Mouse (Mus musculus) embryo, embryonic 9.5 days (tissue): ENCODE results near the gene Lpin1.

Experiments
- DNase-seq: peaks from one replicate; pipeline ENCODE4 v3.0.0-alpha.2; 2017; ENCODE audit errors: extremely low spot score

The Lpin1 gene

DNA sequence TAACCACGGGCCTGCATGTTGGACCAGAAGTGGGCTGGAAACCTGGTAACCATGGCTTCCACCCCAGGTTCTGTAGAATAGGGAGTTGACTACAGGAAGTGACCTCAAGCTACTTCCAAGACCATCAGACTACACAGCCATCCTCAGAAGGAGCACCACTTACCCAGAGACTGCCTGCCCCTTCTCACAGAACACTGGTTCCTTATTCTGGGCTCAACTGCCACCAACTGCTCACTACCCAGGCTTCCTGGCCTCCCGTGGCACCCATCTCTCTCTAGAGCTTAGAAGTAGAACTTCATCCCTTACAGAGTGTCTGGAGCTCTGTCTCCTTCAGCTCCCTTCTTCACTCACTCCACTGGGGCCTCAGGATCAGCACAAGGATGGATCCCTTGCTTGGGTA, at the start of gene Lpin1:
Gene Lpin1 (minus strand): TSS at position 31 of the 400 bp plus-strand sequence.
- DNase-seq, result no peak

DNA sequence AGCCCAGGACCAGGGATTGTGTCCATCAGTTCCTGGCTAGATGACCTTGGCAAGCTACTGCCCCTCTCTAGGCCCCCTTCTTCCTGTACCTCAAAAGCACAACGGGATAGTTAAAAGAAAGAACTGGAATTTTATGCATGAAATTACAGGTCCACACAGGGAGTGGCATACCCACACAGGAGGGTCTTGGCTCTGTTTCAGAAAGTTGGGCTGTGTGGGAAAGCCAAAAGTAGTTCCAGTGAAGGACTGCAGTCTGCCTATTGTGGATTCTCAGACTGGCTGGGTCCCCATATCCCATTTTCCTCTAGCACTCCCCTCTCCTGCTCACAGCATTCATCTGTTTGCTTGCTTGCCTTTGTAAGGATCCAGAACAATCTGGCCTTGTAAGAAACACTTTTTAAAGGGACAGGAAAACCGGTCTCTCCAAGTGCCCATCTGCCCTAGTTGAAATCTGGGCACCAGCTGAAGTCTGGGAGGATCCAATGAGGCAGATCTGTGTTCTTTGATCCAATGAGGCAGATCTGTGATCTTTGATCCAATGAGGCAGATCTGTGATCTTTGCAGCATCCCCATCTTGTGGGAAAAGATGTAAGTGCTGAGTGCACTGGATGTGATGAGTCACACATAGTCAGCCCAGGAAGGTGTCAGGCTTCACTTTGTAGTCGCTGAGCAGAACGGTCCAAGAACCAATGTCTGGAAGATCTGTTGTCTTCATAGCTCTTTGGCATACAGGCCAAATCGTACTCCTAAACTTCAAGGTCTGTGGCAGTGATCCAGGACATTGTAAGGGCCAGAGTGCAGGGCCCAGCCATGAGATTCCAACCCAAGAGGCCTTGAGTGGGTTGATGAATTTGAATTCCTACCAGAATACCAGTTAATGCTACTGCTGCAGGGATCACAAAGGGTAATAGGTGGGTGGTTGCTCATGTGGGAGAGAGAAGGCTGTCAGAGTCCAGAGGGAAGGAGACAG, 46.4 kb upstream of the Lpin1 start:
- no peak for DNase-seq

GRCm38 (mm10) chr12:16655604-16656003, 44.8 kb upstream of the Lpin1 start:
- DNase-seq, result no peak

GRCm38 (mm10) chr12:16653332-16654093, 42.7 kb upstream of the Lpin1 start, which contains the start of gene Ntsr2:
TSS of gene Ntsr2 (plus strand) at chr12:16653382.
- DNase-seq, result peak; percentile 59

GRCm38 (mm10) chr12:16649819-16650218, 39.1 kb upstream of the Lpin1 start:
- no peak for DNase-seq

- DNase-seq, result no peak
These were observed 37.5 kb upstream of the Lpin1 start for GRCm38 (mm10) chr12:16648273-16648672.

GRCm38 (mm10) chr12:16646780-16647409, 36.1 kb upstream of the Lpin1 start:
- DNase-seq, result no peak

DNA sequence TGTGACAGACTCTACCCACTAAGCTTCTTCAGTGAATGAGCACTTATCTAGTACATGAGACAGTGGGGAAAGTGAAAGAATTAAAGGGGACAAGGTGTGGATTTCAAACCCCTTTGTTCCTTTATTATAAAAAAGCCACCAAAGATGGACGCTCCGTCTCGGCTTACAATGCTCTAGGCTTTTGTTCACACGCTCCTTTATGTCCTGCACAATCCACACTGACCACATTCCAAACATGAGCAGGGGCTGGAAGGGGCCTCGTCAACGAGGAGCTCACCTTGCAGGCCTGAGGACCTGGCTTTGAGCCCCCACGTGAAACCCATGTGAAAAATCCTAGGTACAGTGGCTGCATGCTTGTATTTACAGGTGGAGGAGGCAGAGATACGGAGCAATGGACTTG, 33.9 kb upstream of the Lpin1 start:
- DNase-seq, result no peak

- DNase-seq, result no peak
These were observed 33.0 kb upstream of the Lpin1 start for GRCm38 (mm10) chr12:16643508-16644345.

DNA sequence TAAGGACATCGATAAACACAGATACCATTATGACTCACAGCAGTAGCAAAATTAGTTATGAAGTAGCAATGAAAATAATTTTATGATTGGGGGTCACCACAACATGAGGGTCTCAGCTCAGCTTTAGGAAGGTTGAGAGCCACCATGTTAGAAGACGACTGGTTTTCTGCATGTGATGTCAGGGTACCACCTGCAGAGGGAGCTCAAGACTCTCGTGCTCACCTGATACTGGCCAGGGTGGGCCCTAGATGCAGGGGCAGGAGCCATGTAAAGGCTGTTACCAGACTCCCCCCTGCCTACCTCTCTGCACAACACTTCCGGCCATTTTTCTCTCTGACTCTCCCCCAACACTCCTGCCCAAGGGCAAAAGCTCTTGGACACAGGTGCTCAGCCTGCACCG, 31.2 kb upstream of the Lpin1 start:
- DNase-seq, result no peak

GRCm38 (mm10) chr12:16640075-16640474, 29.3 kb upstream of the Lpin1 start:
- DNase-seq, result no peak

DNA sequence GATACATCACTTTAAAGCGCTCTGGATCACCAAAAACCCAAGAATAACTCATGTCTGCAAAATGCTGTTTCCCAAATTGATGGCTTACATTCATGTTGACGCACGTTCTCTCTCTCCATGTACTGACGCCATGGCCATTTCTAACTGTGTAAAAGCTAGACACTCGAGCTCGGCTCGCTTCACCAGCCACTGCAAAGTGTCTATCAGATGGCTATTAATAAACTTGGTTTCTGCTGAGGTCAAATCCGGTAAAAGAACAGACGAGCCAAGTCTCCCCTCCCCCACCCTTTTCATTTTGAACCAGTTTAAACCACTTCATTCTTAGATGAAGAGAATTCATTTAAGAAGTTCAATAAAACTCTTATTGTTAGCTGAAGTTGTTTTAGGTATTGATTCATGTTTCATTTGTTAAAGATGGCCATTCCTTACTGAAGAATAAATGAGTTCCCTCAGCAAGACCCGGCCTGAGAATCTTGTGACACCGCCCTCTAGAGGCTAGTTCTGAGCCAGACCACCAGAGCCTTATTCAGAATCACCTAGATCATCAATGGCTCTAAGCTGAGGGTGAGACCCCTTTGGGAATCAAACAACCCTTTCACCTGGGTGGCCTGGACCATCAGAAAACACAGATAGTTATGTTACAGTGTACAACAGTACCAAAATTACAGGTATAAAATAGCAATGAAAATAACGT, 28.5 kb upstream of the Lpin1 start:
- DNase-seq, result peak; percentile 27

DNA sequence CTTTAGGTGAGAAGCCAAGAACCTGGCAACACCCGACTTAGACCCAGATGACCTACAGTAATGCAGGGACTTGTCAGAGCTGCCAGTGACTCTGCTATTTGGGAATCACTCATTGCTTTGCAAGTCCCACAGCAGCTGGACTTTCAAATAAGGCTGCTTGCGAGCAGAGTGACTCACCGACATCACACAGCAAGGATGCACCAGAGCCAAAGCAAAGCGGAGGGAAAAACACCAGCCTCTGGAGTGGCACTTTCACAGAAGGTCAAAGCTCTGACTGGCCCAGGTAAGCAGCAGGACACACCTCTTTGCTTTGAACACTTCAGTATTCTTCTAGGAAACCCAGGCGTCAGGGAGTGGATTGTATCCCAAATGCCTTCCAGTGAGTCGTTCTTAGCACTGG, 25.1 kb upstream of the Lpin1 start:
- no peak for DNase-seq

DNA sequence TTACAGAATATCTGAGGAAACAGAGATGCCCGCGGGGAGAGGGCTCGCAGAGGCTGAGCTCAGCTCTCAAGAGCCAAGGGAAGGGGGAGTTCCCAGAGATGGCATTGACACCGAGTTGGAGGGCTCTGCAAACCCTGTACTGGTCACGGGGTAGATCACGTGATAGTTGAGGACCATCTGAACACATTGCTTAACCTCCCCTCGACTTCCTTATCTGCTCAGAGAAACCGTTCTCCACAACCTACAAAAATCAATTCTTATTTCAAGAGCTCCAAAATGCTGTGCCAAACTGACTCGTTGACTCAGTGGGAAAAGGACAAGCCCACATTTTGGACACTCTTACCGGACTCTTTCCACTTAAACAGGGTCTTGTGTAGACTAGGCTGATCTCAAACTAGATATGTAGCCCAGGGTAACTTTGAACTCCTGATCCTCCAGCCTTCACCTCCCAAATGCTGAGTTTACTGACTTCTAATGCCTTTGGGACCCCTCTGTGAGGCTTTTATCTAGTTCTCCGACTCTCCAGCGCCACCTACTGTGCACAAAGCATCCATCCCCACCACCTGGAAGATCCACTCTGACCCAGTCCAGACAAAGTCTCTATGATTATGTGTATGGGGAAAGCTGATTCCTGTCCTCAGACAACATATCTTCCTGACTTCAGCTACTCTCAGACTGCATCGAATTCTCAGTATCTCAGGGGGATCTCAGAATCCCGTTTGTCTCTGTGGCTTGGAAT, 23.5 kb upstream of the Lpin1 start:
- DNase-seq, result peak; percentile 63

DNA sequence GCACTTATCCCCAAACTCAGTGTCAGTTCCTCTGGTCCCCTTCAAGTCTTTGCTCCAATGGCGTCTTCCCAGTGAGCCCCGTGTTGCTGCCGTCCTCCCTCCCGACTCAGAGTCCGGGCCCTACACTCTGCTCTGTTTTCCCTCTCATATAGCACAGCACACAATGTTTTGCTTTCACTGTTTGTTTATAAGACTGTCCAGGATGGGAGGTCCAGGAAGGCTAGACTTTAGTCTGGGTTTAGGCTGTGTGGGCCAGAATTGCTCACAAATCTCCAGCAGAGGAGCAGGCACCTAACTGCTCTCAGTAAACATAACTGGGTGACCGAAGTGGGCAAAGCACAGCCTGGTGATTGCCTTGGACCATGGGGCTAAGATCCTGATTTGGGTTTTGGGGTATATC, 22.5 kb upstream of the Lpin1 start:
- no peak for DNase-seq

DNA sequence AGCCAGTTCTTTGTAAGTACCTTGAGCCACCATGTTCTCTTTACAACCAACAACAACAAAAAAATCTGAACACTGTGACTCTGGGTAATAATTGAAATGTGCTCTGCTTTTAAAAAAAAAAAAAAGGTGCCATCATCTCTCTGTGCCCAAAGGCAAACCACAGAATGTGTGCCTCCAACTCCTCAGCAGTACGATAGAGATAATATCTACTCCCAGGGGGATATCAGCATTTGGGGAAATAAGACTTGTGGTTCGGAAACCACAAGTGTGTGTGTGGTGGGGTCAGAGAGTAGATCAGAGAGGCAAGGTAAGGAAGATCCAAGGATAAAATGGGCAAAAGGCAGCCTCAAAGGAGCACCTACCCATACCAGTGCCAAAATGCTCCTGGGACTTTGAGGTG, 20.7 kb upstream of the Lpin1 start:
- no peak for DNase-seq

DNA sequence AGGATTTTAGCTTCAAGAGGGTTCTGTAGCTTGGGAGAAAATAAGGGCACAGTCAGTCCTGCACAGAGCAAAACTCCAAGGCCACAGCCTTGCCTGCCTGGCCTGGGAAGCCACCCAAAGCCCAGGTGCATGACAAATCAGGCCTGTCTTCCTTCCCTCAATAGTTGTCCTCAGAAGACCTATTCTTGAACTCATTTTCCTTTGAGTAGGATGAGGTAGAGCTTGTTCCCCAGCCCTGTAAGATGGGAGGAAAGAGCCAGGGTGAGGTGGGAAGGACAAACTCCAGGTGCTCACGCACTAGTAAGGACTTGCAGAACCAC, 20.1 kb upstream of the Lpin1 start:
- no peak for DNase-seq

GRCm38 (mm10) chr12:16630152-16630865, 19.5 kb upstream of the Lpin1 start:
- no peak for DNase-seq

DNA sequence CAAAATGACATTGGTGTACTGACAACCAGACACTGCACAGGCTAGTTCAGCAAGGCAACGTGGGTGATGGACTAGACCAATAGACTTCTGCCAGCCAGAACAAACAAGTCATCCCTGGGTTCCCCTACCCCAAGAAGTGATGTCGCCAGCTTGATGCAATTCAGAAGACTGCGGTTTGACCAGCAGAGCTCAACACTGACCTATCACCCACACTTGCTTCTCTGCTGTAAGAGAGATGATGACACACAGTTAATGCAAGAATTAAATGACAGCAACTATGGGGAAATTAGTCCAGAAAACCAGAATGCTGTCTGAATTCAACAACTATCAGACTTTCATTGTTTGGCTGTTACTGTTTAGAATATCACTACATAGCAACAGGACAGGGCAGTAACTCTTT, 9.5 kb upstream of the Lpin1 start:
- DNase-seq, result no peak

GRCm38 (mm10) chr12:16619453-16619852, 8.7 kb upstream of the Lpin1 start:
- no peak for DNase-seq
